Mouse (Mus musculus): ENCODE data around the gene Gm45062.
"Not testable (repeated sequence)": the region's sequence is repeated elsewhere in the genome, so short reads cannot be mapped to it uniquely, and the experiment has no call there.

The Gm45062 gene

GRCm38 (mm10) chr6:8511447-8511846 lies 252.2 kb downstream of the Gm45062 start:
- no peak for DNase-seq

GRCm38 (mm10) chr6:8512416-8512815 lies 253.2 kb downstream of the Gm45062 start:
- peak; percentile 12 for DNase-seq

GRCm38 (mm10) chr6:8519687-8520086 lies 260.4 kb downstream of the Gm45062 start:
- no peak for DNase-seq

- no peak for DNase-seq
Observed at GRCm38 (mm10) chr6:8521231-8521630, 262.0 kb downstream of the Gm45062 start.

- DNase-seq, result no peak
Observed at GRCm38 (mm10) chr6:8524717-8525116, 265.5 kb downstream of the Gm45062 start.

GRCm38 (mm10) chr6:8531104-8531894 lies 272.0 kb downstream of the Gm45062 start:
- no peak for DNase-seq

GRCm38 (mm10) chr6:8536944-8537343 lies 277.7 kb downstream of the Gm45062 start:
- DNase-seq, result no peak

- DNase-seq, result not testable (repeated sequence)
Observed at GRCm38 (mm10) chr6:8541531-8541930, 282.3 kb downstream of the Gm45062 start.

- DNase-seq, result no peak
Observed at GRCm38 (mm10) chr6:8544822-8545221, 285.6 kb downstream of the Gm45062 start.

GRCm38 (mm10) chr6:8545780-8546179 lies 286.5 kb downstream of the Gm45062 start:
- DNase-seq, result no peak

GRCm38 (mm10) chr6:8551155-8551554 lies 291.9 kb downstream of the Gm45062 start:
- no peak for DNase-seq

GRCm38 (mm10) chr6:8556849-8557571 lies 297.8 kb downstream of the Gm45062 start:
- DNase-seq, result no peak

GRCm38 (mm10) chr6:8560682-8561081 lies 301.4 kb downstream of the Gm45062 start:
- DNase-seq, result no peak

- DNase-seq, result no peak
Observed at GRCm38 (mm10) chr6:8582377-8582776, 323.1 kb downstream of the Gm45062 start.

GRCm38 (mm10) chr6:8583892-8584291 lies 324.6 kb downstream of the Gm45062 start:
- no peak for DNase-seq

GRCm38 (mm10) chr6:8591665-8592064 lies 332.4 kb downstream of the Gm45062 start:
- no peak for DNase-seq

GRCm38 (mm10) chr6:8617369-8617768 lies 358.1 kb downstream of the Gm45062 start:
- no peak for DNase-seq

GRCm38 (mm10) chr6:8619582-8620350 lies 360.5 kb downstream of the Gm45062 start:
- DNase-seq, result no peak

GRCm38 (mm10) chr6:8623045-8623444 lies 363.8 kb downstream of the Gm45062 start:
- DNase-seq, result no peak

- DNase-seq, result no peak
Observed at GRCm38 (mm10) chr6:8628226-8628625, 369.0 kb downstream of the Gm45062 start.

GRCm38 (mm10) chr6:8628715-8629267 lies 369.5 kb downstream of the Gm45062 start:
- no peak for DNase-seq

- DNase-seq, result no peak
Observed at GRCm38 (mm10) chr6:8630531-8630930, 371.3 kb downstream of the Gm45062 start.

GRCm38 (mm10) chr6:8631362-8631761 lies 372.1 kb downstream of the Gm45062 start:
- DNase-seq, result no peak

Measured in right cerebral cortex, postnatal 25 days (tissue).